Mouse (Mus musculus) kidney, adult 11 months (tissue): ENCODE data around the gene Olfr474.
"Not testable (repeated sequence)": the region's sequence is repeated elsewhere in the genome, so short reads cannot be mapped to it uniquely, and the experiment has no call there.

ENCODE experiments used
- DNase-seq: peaks from one replicate; pipeline ENCODE4 v3.0.0; 2022

Gene Olfr474

GRCm38 (mm10) chr7:107954343-107954742 is at the start of gene Olfr474:
Gene Olfr474 (plus strand): TSS chr7:107954643.
- no peak for DNase-seq

- DNase-seq = no peak
These were observed 24.3 kb upstream of the Olfr474 start, which contains the start of gene Olfr473 for GRCm38 (mm10) chr7:107930146-107930545. Gene Olfr473 (plus strand): TSS chr7:107930446.

GRCm38 (mm10) chr7:107952539-107952938 is 1.9 kb upstream of the Olfr474 start:
- not testable (repeated sequence) for DNase-seq

- no peak for DNase-seq
These were observed 10.1 kb downstream of the Olfr474 start, which contains the start of gene Olfr476 for GRCm38 (mm10) chr7:107964503-107964902. Gene Olfr476 (plus strand): TSS chr7:107964803.

- no peak for DNase-seq
These were observed 31.9 kb downstream of the Olfr474 start, which contains the start of gene Olfr477 for GRCm38 (mm10) chr7:107986393-107986792. Gene Olfr477 (plus strand): TSS chr7:107986693.
